Mouse (Mus musculus) heart, embryonic 15.5 days (tissue): Measurements from ENCODE around the gene Inpp4b. TPM values are rescaled to one million over a fixed set of nuclear protein-coding genes. Genes with fewer than 3 reads are reported as not detected.

Experiments used
- ATAC-seq: fragments of 200-750 bp; cut with Nextera tagmentation; replicated peaks from 2 replicates; pipeline ENCODE4 v1.8.0; 2017; ENCODE audit warnings: low read depth, moderate TSS enrichment; ENCODE audit not compliant: insufficient number of reproducible peaks, insufficient read depth, low FRiP score
- H3K27ac ChIP-seq: fragments of 300-500 bp; sonication (generic); 2 replicates; pipeline ENCODE4 v1.5.1; 2015; ENCODE audit warnings: mild to moderate bottlenecking, inconsistent platforms
- H3K27me3 ChIP-seq: fragments of 300-500 bp; sonication (generic); 2 replicates; pipeline ENCODE4 v1.6.1; 2015; ENCODE audit warnings: inconsistent platforms
- H3K36me3 ChIP-seq: fragments of 300-500 bp; sonication (generic); 2 replicates; pipeline ENCODE4 v1.6.1; 2015; ENCODE audit warnings: mild to moderate bottlenecking, inconsistent platforms
- H3K4me1 ChIP-seq: fragments of 300-500 bp; sonication (generic); replicated peaks from 2 replicates; pipeline ENCODE4 v1.6.1; 2015; ENCODE audit warnings: inconsistent platforms
- H3K4me2 ChIP-seq: fragments of 300-500 bp; sonication (generic); 2 replicates; pipeline ENCODE4 v1.6.1; 2015; ENCODE audit warnings: inconsistent platforms, mild to moderate bottlenecking, moderate library complexity
- H3K4me3 ChIP-seq: fragments of 300-500 bp; sonication (generic); 2 replicates; pipeline ENCODE4 v1.5.1; 2015; ENCODE audit warnings: mild to moderate bottlenecking, inconsistent platforms
- H3K9ac ChIP-seq: fragments of 300-500 bp; sonication (generic); 2 replicates; pipeline ENCODE4 v1.6.1; 2015; ENCODE audit warnings: mild to moderate bottlenecking, inconsistent platforms
- H3K9me3 ChIP-seq: fragments of 300-500 bp; sonication (generic); replicated peaks from 2 replicates; pipeline ENCODE4 v1.6.1; 2016; ENCODE audit warnings: inconsistent platforms
- WGBS: fragments of 180-500 bp; shearing (Covaris S2); methylation state at CpG from one replicate; pipeline ENCODE4 v1.1.7; 2015; ENCODE audit warnings: mixed read lengths; 5-methylcytosine and 5-hydroxymethylcytosine counted together
- polyA plus RNA-seq: library from polyadenylated mRNA; unstranded; fragments of >200 nt; fragmentation: Nextera tagmentation; extraction: Ambion mirVana; gene quantifications from 2 replicates; pipeline ENCODE4 v1.2.1, GENCODE M21; 2015

Gene Inpp4b
- polyA plus RNA-seq, 1 experiment from 2014 or later, result 11.4 TPM

DNA sequence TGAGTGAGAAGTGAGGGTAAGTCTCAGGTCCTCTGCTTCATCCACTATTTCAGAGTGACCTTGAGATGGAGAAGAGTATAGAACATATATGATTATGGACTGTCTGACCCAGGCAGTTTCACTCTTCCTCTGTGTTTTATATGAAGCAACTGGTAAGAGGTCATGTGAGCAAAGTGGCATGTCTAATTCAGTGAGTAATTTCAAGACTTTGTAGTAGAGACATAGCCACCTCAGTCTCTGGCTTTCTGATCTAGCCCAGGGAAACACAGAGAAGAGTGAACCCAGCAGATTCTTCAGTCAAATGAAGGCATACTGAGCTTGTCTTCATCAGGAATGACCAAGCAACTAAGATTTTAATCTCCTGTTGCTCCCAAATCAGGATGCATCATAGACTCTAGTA, 172.1 kb downstream of the Inpp4b start:
- Histone ChIP-seq H3K27ac (no peak overlapping the region), H3K27me3 (no peaks in the 10 kb centered on the region), H3K4me2 (no peak overlapping the region), H3K36me3 (no peaks in the 10 kb centered on the region), H3K9ac (no peak overlapping the region), H3K9me3 (no peaks in the 10 kb centered on the region), H3K4me3 (no peak overlapping the region), H3K4me1 (peaks cover 3% of the 10 kb centered on the region; the same call in 1 of the 2 replicates)
- no peak for ATAC-seq

DNA sequence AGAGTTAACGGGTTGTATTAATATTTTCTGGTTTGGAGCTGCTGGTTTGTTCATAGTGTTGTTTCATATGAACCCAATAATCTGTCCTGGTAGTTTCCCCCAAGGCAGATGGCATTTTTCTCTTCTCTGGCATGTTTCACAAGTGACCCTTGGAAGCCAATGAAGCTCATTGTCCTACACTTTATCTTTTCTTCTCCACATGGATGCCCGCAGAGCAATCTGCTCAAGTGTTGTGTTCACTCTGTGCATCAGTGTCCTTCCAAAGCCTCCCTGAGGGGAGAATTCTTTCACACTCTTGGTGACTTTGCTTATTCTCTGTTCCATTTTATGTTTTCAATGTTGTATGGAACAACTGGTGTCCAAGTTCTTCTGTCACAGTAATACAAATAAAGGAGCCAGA, 179.7 kb downstream of the Inpp4b start:
- no peak for ATAC-seq

DNA sequence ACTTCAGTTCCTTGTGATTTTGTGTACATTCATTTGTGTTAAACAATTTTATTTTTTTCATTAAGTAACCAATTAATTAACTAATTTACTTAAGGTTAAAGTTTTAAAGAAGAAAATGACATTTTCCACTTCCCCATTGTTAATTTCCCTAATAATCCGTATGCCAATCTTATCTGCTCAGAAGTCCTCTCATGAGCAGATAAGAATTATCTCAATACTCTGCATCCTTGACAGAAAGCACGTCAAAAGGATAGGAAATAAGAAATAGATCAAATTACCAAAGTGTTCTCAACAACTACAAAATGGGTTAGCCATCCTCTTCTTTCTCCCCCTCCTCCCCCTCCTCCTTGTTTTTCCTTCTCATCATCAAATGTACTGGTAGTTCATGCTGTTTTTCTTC, 182.2 kb downstream of the Inpp4b start:
- no peak overlapping the region for H3K4me2 ChIP-seq
- ATAC-seq, result no peak
- no peaks in the 10 kb centered on the region for H3K36me3 ChIP-seq
- no peaks in the 10 kb centered on the region for H3K4me1 ChIP-seq
- no peak overlapping the region for H3K27ac ChIP-seq
- H3K4me3 ChIP-seq, result no peak overlapping the region
- H3K9me3 ChIP-seq, result no peaks in the 10 kb centered on the region
- no peaks in the 10 kb centered on the region for H3K27me3 ChIP-seq
- WGBS, result 37% methylated on average over 2 of the region's 2 CpGs
- no peak overlapping the region for H3K9ac ChIP-seq

More for the DNA sequence above, 179.7 kb downstream of the Inpp4b start:
- H3K9ac ChIP-seq, result no peak overlapping the region
- no peaks in the 10 kb centered on the region for H3K4me1 ChIP-seq
- no peaks in the 10 kb centered on the region for H3K27me3 ChIP-seq
- no peak overlapping the region for H3K4me3 ChIP-seq
- no peaks in the 10 kb centered on the region for H3K9me3 ChIP-seq
- 81% methylated on average over 2 of the region's 2 CpGs for whole genome bisulfite sequencing
- no peaks in the 10 kb centered on the region for H3K36me3 ChIP-seq
- H3K4me2 ChIP-seq, result no peak overlapping the region
- H3K27ac ChIP-seq, result no peak overlapping the region

DNA sequence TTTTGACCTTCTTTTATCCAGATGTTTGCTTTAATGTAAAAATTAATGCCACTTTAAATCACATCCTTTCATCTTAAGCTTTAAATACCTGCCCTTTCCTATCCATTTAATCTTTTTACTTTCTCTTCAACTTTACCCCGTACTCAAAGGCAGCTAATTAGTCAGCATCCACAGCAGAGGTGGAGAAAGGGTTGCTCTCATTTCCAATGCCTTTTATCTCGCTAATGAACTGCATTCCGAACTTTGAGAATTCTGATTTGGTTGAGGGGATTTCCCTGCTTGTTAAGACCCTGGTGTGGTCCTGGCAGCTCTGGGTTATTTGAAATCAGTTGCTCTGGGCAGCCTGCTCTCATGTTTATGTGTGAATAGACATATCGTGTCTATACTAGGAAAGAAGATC, 185.3 kb downstream of the Inpp4b start:
- 32% methylated on average over 4 of the region's 4 CpGs for WGBS
- Histone ChIP-seq H3K36me3 (no peaks in the 10 kb centered on the region), H3K27ac (no peak overlapping the region), H3K4me3 (no peak overlapping the region), H3K9me3 (no peaks in the 10 kb centered on the region), H3K4me1 (no peaks in the 10 kb centered on the region), H3K9ac (no peak overlapping the region), H3K4me2 (no peak overlapping the region), H3K27me3 (no peaks in the 10 kb centered on the region)
- ATAC-seq, result no peak

DNA sequence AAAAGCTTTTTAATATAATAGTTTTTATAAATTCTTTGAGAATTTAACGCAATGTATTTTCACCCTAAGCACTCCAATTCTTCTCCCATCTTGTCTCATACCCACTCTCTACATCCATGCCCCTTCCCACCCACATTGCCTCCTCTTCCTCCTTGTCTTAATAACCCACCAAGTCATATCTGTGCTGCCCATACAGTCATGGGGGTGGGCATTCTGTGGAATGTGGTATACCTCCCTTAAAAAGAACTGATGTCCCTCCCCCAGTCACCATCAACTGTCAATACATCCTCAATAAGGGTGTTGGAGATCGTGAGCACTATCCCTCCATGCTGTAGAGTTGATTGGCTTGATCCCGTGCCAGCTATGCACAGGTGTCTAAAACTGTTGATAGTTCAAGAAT, 196.0 kb downstream of the Inpp4b start:
- Histone ChIP-seq H3K9ac (no peak overlapping the region), H3K4me3 (no peak overlapping the region), H3K4me1 (no peaks in the 10 kb centered on the region), H3K27me3 (no peaks in the 10 kb centered on the region), H3K9me3 (no peaks in the 10 kb centered on the region), H3K36me3 (no peaks in the 10 kb centered on the region), H3K4me2 (no peak overlapping the region), H3K27ac (no peak overlapping the region)
- no peak for ATAC-seq
- WGBS, result 82% methylated on average over 3 of the region's 3 CpGs

DNA sequence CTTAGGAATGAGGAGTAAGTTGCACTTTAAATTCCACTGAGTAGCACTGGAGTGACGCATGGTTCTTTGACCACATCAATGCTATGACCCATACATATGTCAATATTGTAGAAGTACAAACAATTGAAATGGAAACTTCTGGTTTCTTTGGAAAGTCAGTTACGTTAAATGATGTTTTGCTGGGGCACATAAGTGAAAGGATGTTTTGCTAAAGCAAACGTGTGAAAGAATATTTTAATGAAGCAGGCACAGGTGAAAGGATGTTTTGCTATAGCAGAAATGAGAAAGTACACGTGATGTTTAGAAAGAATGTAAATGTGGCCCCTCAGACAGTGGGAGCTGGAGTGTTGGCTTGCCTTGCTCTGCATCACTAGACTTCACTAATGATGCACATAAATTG, 216.2 kb downstream of the Inpp4b start:
- Histone ChIP-seq H3K4me3 (no peak overlapping the region), H3K4me2 (no peak overlapping the region), H3K27ac (no peak overlapping the region), H3K9ac (no peak overlapping the region), H3K9me3 (no peaks in the 10 kb centered on the region), H3K27me3 (no peaks in the 10 kb centered on the region), H3K4me1 (no peaks in the 10 kb centered on the region), H3K36me3 (no peaks in the 10 kb centered on the region)
- 77% methylated on average over 4 of the region's 4 CpGs for WGBS
- ATAC-seq, result no peak

DNA sequence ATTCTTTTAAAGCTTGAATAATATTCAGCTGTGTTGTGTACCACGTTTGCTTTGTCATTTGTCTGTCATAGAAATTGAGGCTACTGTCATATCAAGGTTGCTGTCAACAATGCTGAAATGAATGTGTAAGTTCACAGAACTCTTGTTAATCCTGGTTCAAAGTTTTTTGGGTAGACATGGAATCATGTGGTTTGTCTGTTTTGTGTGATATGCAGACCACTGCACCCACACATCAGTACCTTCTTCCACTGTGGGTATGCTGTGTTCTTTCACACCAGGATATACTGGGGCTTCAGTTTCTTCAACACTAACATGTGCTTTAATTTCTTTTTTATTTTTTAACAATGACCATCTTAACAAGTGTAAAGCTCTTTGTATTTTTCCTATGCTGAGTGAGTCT, 220.0 kb downstream of the Inpp4b start:
- Histone ChIP-seq H3K27me3 (no peaks in the 10 kb centered on the region), H3K9me3 (no peaks in the 10 kb centered on the region), H3K4me1 (no peaks in the 10 kb centered on the region), H3K27ac (no peak overlapping the region), H3K4me3 (no peak overlapping the region), H3K9ac (no peak overlapping the region), H3K36me3 (no peaks in the 10 kb centered on the region), H3K4me2 (no peak overlapping the region)
- no peak for ATAC-seq
- 38% methylated on average over 1 of the region's 1 CpGs for WGBS

DNA sequence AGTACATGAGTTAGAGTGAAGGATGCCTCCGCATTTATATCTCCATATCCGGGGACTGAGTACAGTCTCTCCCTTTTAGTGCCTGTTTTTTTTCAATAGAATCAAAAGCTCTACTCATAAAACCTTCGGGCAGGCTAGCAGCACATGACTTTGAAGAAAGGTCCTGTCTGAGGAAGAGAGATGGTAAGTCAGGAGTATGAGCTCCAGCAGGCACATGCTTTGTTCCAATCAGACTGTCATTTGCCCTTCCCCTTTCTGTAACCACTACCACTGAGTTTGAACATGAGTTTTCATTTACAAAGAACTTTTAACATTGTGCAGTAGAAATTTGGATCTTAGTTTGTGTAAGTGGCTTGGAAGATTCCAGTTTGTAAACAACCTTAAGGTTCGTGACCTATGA, 223.1 kb downstream of the Inpp4b start:
- 78% methylated on average over 4 of the region's 4 CpGs for WGBS
- H3K4me1 ChIP-seq, result no peaks in the 10 kb centered on the region
- H3K27ac ChIP-seq, result no peak overlapping the region
- no peaks in the 10 kb centered on the region for H3K9me3 ChIP-seq
- no peak for ATAC-seq
- H3K4me2 ChIP-seq, result no peak overlapping the region
- H3K36me3 ChIP-seq, result no peaks in the 10 kb centered on the region
- H3K9ac ChIP-seq, result no peak overlapping the region
- H3K4me3 ChIP-seq, result no peak overlapping the region
- H3K27me3 ChIP-seq, result no peaks in the 10 kb centered on the region

DNA sequence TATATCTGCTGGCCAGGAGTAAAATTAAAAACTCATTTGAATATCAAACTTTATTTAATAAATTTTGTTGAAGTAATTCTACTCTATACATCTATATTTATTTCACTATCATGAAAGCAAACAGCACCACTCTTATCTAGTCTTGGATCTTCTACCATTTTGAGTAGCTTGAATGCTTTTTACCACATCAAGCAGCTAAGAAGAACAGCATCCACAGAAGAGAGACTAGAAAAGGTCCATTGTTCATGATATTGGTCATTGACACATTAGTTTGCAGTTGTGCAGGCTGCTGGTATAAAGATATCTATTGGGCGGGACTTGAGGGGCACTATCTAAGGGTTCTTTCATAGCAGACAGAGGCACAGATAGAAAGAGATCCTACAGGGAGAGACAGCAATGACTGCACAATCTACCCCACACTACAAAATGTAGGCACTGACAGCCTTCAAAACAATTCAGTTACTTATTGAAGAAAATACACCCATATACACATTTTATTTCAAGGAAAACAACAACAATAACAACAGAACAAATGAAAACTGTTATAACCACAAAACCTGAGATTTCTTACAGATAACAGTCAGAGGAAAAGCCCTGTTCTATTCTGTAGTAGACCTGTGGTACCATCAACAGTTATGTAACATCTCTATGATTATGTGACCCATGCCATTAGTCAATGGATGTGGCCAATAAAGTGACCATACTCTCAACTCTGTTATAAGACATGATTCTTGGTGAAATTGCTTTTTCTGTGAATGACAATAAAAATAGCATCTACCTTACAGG, 230.2 kb downstream of the Inpp4b start:
- H3K9ac ChIP-seq, result no peak overlapping the region
- H3K9me3 ChIP-seq, result no peaks in the 10 kb centered on the region
- no peaks in the 10 kb centered on the region for H3K4me1 ChIP-seq
- no peaks in the 10 kb centered on the region for H3K36me3 ChIP-seq
- no peaks in the 10 kb centered on the region for H3K27me3 ChIP-seq
- H3K27ac ChIP-seq, result no peak overlapping the region
- no peak for ATAC-seq
- H3K4me2 ChIP-seq, result no peak overlapping the region
- H3K4me3 ChIP-seq, result no peak overlapping the region
- WGBS, result 82% methylated on average over 1 of the region's 1 CpGs

DNA sequence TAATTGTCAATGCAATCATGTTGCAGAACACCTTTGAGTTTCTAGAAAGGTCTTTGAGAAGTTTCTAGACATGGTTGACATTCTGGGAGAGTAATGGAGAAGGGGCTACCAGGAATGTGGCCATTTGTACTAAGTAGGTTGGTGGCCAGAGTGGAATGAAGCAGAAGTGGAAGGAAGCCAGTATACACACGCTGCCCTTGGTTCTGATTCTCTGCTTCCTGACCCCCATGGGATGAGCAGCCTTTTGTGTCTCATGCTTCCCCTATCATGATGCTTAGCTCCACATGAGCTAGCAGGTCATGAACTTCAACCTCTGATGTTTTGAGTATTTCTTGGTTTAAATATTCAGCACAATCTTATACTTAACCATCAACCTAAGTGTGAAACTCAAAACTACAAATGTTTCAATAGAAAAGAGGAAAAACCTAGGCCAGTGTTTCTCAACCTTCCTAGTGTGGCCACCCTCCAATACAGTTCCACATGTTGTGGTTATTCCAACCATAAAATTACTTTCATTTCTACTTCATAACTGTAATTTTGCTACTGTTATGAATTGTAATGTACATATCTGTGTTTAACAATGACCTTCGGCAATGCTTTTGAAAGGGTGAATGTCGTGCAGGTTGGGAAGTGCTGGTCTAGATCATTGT, 233.0 kb downstream of the Inpp4b start:
- 85% methylated on average over 3 of the region's 3 CpGs for WGBS
- no peaks in the 10 kb centered on the region for H3K4me1 ChIP-seq
- H3K9me3 ChIP-seq, result no peaks in the 10 kb centered on the region
- no peak overlapping the region for H3K9ac ChIP-seq
- ATAC-seq, result no peak
- H3K4me3 ChIP-seq, result no peak overlapping the region
- no peak overlapping the region for H3K4me2 ChIP-seq
- H3K36me3 ChIP-seq, result no peaks in the 10 kb centered on the region
- no peaks in the 10 kb centered on the region for H3K27me3 ChIP-seq
- H3K27ac ChIP-seq, result no peak overlapping the region

DNA sequence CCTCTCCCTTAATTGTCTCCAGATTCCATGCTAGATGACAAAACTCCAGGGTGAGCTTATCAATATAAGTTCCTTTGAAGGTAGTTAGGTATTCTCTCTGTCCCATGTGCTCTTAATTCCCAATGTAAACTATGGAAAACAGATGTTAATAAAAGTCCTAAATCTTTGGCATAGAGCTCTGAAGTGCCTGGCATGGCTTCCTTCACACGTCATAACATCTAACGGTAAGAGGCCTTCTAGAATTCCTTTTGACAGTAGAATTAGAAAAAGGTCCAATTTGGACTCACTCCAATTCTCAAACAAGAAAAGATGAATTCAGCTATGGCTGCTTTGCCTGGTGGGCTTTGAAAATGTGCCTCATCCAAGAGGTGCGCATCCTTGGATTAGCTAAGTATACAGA, 236.6 kb downstream of the Inpp4b start:
- H3K4me1 ChIP-seq, result no peaks in the 10 kb centered on the region
- H3K4me2 ChIP-seq, result no peak overlapping the region
- WGBS, result 46% methylated on average over 3 of the region's 3 CpGs
- H3K36me3 ChIP-seq, result no peaks in the 10 kb centered on the region
- ATAC-seq, result no peak
- H3K9ac ChIP-seq, result no peak overlapping the region
- H3K4me3 ChIP-seq, result no peak overlapping the region
- no peak overlapping the region for H3K27ac ChIP-seq
- H3K9me3 ChIP-seq, result no peaks in the 10 kb centered on the region
- H3K27me3 ChIP-seq, result no peaks in the 10 kb centered on the region

DNA sequence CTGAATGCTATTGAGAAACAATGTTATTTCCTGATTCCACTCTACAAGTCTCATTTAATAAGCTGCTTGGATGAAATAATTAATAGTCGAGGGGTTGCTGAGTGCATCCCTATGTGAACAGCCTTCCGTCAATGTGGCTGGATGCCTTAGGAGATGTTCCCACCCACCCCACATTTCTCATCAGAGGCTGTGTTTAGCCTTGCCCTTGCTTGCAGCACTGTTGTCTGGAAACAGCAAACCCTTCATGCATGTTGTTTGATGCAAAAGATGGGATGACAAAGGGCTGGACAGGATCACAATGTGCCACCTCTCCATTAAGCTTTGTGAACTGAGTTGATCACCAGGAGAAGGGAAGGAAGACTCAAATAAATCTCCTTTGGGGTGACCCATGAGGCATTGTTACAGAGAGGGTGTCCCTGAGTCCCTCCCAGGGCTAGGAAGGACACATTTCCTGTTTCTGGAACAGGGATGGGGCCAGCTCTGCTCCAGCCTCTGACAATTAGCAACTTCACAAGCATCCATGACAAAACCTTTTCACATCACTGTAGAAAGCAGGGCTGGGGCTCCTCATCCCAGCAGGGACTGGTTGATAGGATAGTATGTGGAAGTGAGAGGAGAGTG, 239.6 kb downstream of the Inpp4b start:
- Histone ChIP-seq H3K27ac (no peak overlapping the region), H3K27me3 (no peaks in the 10 kb centered on the region), H3K9me3 (no peaks in the 10 kb centered on the region), H3K9ac (no peak overlapping the region), H3K36me3 (no peaks in the 10 kb centered on the region), H3K4me2 (no peak overlapping the region), H3K4me3 (no peak overlapping the region), H3K4me1 (no peaks in the 10 kb centered on the region)
- ATAC-seq, result no peak
- 86% methylated on average over 2 of the region's 2 CpGs for WGBS
